Mouse (Mus musculus): Measurements from ENCODE around the gene Nkx3-2. TPM values are rescaled to one million over a fixed set of nuclear protein-coding genes. Genes with fewer than 3 reads are reported as not detected.

The Nkx3-2 gene
- polyA plus RNA-seq, 1 experiment = not detected

- no peak overlapping the region for H3K4me3 ChIP-seq (ENCODE audit: control insufficient read depth, low read depth, low read length)
Measured at GRCm38 (mm10) chr5:41768382-41769040, 4.2 kb upstream of the Nkx3-2 start.

GRCm38 (mm10) chr5:41767296-41768200, 3.2 kb upstream of the Nkx3-2 start:
- H3K27ac ChIP-seq (ENCODE audit: control insufficient read depth, insufficient read depth, low read depth, low read length) = no peak overlapping the region
- no peak overlapping the region for H3K4me3 ChIP-seq (ENCODE audit: control insufficient read depth, low read depth, low read length)
- peaks cover 18% of the 10 kb centered on the region for H3K4me1 ChIP-seq (ENCODE audit: control insufficient read depth, insufficient read depth, low read length)
- H3K36me3 ChIP-seq (ENCODE audit: control insufficient read depth, insufficient read depth, low read length) = no peaks in the 10 kb centered on the region
- H3K27me3 ChIP-seq (ENCODE audit: control insufficient read depth, insufficient read depth, low read length) = peaks cover 2% of the 10 kb centered on the region; the same call in 1 of the 2 replicates
- TF ChIP-seq POLR2A (IDR thresholded peaks at IDR 0.05; ENCODE audit: control insufficient read depth, low read depth, low read length) (no peak), CTCF (IDR thresholded peaks at IDR 0.05; ENCODE audit: control insufficient read depth, insufficient read depth, insufficient replicate concordance, low read depth, low read length) (no peak)

More at GRCm38 (mm10) chr5:41768382-41769040, 4.2 kb upstream of the Nkx3-2 start:
- Histone ChIP-seq H3K36me3 (ENCODE audit: control insufficient read depth, insufficient read depth, low read length) (no peaks in the 10 kb centered on the region), H3K27ac (ENCODE audit: control insufficient read depth, insufficient read depth, low read depth, low read length) (no peak overlapping the region), H3K4me1 (ENCODE audit: control insufficient read depth, insufficient read depth, low read length) (peaks cover 16% of the 10 kb centered on the region), H3K27me3 (ENCODE audit: control insufficient read depth, insufficient read depth, low read length) (peaks cover 2% of the 10 kb centered on the region; the same call in 1 of the 2 replicates)
- TF ChIP-seq POLR2A (IDR thresholded peaks at IDR 0.05; ENCODE audit: control insufficient read depth, low read depth, low read length) (no peak), CTCF (IDR thresholded peaks at IDR 0.05; ENCODE audit: control insufficient read depth, insufficient read depth, insufficient replicate concordance, low read depth, low read length) (peak; percentile 86; the same call in 1 of the 2 replicates)

GRCm38 (mm10) chr5:41766406-41767010, 2.2 kb upstream of the Nkx3-2 start:
- H3K4me1 ChIP-seq (ENCODE audit: control insufficient read depth, insufficient read depth, low read length) = peaks cover 20% of the 10 kb centered on the region
- TF ChIP-seq POLR2A (IDR thresholded peaks at IDR 0.05; ENCODE audit: control insufficient read depth, low read depth, low read length) (no peak), CTCF (IDR thresholded peaks at IDR 0.05; ENCODE audit: control insufficient read depth, insufficient read depth, insufficient replicate concordance, low read depth, low read length) (no peak)
- no peak overlapping the region for H3K4me3 ChIP-seq (ENCODE audit: control insufficient read depth, low read depth, low read length)
- no peak overlapping the region for H3K27ac ChIP-seq (ENCODE audit: control insufficient read depth, insufficient read depth, low read depth, low read length)
- no peaks in the 10 kb centered on the region for H3K36me3 ChIP-seq (ENCODE audit: control insufficient read depth, insufficient read depth, low read length)
- H3K27me3 ChIP-seq (ENCODE audit: control insufficient read depth, insufficient read depth, low read length) = peaks cover 2% of the 10 kb centered on the region; the same call in 1 of the 2 replicates

- Histone ChIP-seq H3K27me3 (ENCODE audit: control insufficient read depth, insufficient read depth, low read length) (peaks cover 2% of the 10 kb centered on the region; the same call in 1 of the 2 replicates), H3K27ac (ENCODE audit: control insufficient read depth, insufficient read depth, low read depth, low read length) (no peak overlapping the region), H3K36me3 (ENCODE audit: control insufficient read depth, insufficient read depth, low read length) (no peaks in the 10 kb centered on the region), H3K4me1 (ENCODE audit: control insufficient read depth, insufficient read depth, low read length) (peaks cover 22% of the 10 kb centered on the region), H3K4me3 (ENCODE audit: control insufficient read depth, low read depth, low read length) (no peak overlapping the region)
- TF ChIP-seq CTCF (IDR thresholded peaks at IDR 0.05; ENCODE audit: control insufficient read depth, insufficient read depth, insufficient replicate concordance, low read depth, low read length) (no peak), POLR2A (IDR thresholded peaks at IDR 0.05; ENCODE audit: control insufficient read depth, low read depth, low read length) (no peak)
Measured at GRCm38 (mm10) chr5:41765626-41766405, 1.5 kb upstream of the Nkx3-2 start.

GRCm38 (mm10) chr5:41762947-41763730, 1.2 kb downstream of the Nkx3-2 start:
- Histone ChIP-seq H3K36me3 (ENCODE audit: control insufficient read depth, insufficient read depth, low read length) (no peaks in the 10 kb centered on the region), H3K4me3 (ENCODE audit: control insufficient read depth, low read depth, low read length) (no peak overlapping the region), H3K4me1 (ENCODE audit: control insufficient read depth, insufficient read depth, low read length) (peaks cover 20% of the 10 kb centered on the region), H3K27ac (ENCODE audit: control insufficient read depth, insufficient read depth, low read depth, low read length) (no peak overlapping the region), H3K27me3 (ENCODE audit: control insufficient read depth, insufficient read depth, low read length) (peaks cover 2% of the 10 kb centered on the region; the same call in 1 of the 2 replicates)
- TF ChIP-seq POLR2A (IDR thresholded peaks at IDR 0.05; ENCODE audit: control insufficient read depth, low read depth, low read length) = no peak
- no peak for TF ChIP-seq CTCF (IDR thresholded peaks at IDR 0.05; ENCODE audit: control insufficient read depth, insufficient read depth, insufficient replicate concordance, low read depth, low read length)
